Mouse (Mus musculus): ENCODE results near the gene Npcd. TPM values are rescaled to one million over a fixed set of nuclear protein-coding genes. Genes with fewer than 3 reads are reported as not detected.
A peak's percentile ranks its signal among the peaks of the same experiment; 100 is the strongest.

Gene Npcd
- polyA plus RNA-seq (2014; fragmentation: Nextera tagmentation; extraction: Ambion mirVana), result 0.64 TPM in 1 of 2 replicates, not detected in the other

DNA sequence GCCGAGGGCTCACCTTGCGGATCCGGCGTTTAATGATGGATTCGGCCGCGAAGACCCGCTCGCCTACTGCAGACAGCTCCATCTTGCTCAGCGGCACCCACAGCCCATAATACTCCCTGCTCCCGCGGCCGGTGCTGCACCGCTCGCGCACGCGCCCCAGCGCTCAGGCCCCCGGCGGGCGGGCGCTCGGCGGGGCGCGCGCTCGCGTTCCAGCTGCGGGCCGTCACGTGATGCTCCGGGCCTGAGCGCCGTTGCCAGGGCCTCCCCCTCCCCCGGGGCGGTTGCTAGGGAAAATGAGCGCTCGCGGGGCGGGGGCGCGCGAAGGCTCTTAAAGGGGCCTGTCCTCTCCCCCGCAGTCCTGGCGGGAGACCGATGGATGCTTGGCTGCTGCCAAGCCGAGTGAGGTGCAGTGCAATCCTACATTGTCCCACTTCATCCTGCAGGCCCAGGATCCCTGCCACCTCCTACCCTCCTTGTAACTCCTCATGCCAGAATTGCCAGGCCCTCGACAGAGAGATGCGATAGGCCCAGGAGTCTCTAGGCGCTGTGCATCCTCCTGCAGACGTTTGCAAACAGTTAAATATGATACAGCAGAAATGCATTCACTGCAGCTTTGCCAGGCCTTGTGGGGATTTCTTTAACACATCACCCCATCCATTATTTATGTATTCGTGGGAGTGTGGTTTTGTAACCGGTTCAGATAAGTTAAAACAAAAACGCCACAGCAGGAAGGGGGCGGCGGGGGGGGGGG, at the start of gene Npcd, which contains the start of gene Cbx6:
Gene Npcd (minus strand): TSS at position 108 of the 751 bp plus-strand sequence.
Gene Cbx6 (minus strand): TSS at position 559 of the 751 bp plus-strand sequence.
- H3K9me3 ChIP-seq (replicated peaks; ENCODE audit: control insufficient read depth, low read length), result no peaks in the 10 kb centered on the region
- no peaks in the 10 kb centered on the region for H3K27me3 ChIP-seq (ENCODE audit: control insufficient read depth, insufficient read depth, low read length)
- peak within 1 kb of the TSS; percentile 82 for H3K4me2 ChIP-seq
- WGBS (ENCODE audit: insufficient replicate concordance), result 2% methylated on average over 57 of the region's 58 CpGs
- H3K4me1 ChIP-seq (ENCODE audit: control insufficient read depth, insufficient read depth, low read length), result peaks cover 18% of the 10 kb centered on the region
- peak within 1 kb of the TSS; percentile 80 for H3K27ac ChIP-seq (ENCODE audit: low read depth, low read length)
- ATAC-seq (replicated peaks; ENCODE audit: insufficient number of reproducible peaks, low FRiP score, low TSS enrichment), result peak; percentile 83
- no peaks in the 10 kb centered on the region for H3K36me3 ChIP-seq (ENCODE audit: control insufficient read depth, insufficient read depth, low read length)
- H3K9ac ChIP-seq (ENCODE audit: low read depth, low read length), result peak within 1 kb of the TSS; percentile 90
- H3K4me3 ChIP-seq (ENCODE audit: low read depth, low read length), result peak within 1 kb of the TSS; percentile 87

DNA sequence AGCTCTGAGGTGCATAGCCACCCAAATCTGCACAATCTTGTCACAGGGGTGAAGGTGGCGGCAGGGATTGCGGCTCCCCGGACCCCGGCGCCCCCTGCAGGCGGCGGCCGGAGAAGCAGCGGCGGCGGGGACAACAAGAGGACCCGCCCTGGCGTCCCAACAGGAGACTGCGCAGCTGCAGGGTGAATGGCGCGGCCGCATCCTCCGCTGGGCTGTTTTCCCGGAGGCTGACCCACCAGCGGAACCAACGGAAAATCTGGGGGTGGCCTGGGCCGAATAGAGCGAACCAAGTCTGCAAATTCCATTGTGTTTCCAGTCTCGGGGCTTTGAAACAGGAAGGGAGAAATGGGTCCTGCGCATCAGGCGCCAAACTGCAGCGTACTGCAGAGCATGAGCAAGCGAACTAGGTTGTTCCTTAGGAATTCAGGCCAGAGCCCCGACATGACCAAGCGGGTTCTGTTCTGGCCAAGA, 49.4 kb upstream of the Npcd start:
- ATAC-seq (replicated peaks; ENCODE audit: insufficient number of reproducible peaks, low FRiP score, low TSS enrichment), result peak; percentile 62
- peak overlapping the region; percentile 71 for H3K9ac ChIP-seq (ENCODE audit: low read depth, low read length)
- H3K36me3 ChIP-seq (ENCODE audit: control insufficient read depth, insufficient read depth, low read length), result no peaks in the 10 kb centered on the region
- no peaks in the 10 kb centered on the region for H3K9me3 ChIP-seq (replicated peaks; ENCODE audit: control insufficient read depth, low read length)
- peaks cover 4% of the 10 kb centered on the region for H3K4me1 ChIP-seq (ENCODE audit: control insufficient read depth, insufficient read depth, low read length)
- H3K4me3 ChIP-seq (ENCODE audit: low read depth, low read length), result peak overlapping the region; percentile 49
- under 1% methylated on average over 30 of the region's 30 CpGs for WGBS (ENCODE audit: insufficient replicate concordance)
- H3K27ac ChIP-seq (ENCODE audit: low read depth, low read length), result peak overlapping the region; percentile 69; the same call in 1 of the 2 replicates
- H3K27me3 ChIP-seq (ENCODE audit: control insufficient read depth, insufficient read depth, low read length), result no peaks in the 10 kb centered on the region
- peak overlapping the region; percentile 62 for H3K4me2 ChIP-seq

DNA sequence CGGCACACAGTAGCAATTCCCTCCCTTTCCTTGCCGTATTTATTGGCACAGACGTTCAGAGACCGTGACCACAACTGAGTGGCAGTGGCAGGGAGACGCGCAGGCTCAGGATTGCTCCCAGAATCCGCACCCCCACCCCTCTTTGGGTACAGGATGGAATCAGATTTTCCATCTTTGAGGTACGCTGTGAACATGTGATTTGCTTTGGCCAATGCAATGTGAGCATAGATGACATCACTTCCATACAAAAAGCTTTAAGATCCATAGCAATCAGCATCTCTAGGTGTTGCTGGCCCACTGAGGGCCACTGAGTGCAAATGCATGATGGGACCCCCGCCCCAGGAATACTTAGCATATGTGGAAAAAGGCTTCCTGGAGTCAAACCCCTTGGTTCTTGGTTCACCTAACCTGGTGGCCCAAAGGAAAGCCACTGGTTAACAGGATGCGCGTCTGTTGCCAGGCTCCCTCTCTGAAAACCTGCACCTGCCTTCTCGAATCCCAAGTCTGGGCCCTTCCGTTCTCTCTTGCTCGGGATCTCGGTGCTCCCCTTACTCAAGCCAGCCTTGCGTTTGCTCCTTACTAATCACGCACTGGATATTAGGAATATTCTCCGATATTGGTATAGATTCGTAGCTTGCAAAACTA, 48.7 kb upstream of the Npcd start:
- Histone ChIP-seq H3K4me1 (ENCODE audit: control insufficient read depth, insufficient read depth, low read length) (peaks cover 4% of the 10 kb centered on the region), H3K36me3 (ENCODE audit: control insufficient read depth, insufficient read depth, low read length) (no peaks in the 10 kb centered on the region), H3K9ac (ENCODE audit: low read depth, low read length) (peak overlapping the region; percentile 71; the same call in 1 of the 2 replicates), H3K27me3 (ENCODE audit: control insufficient read depth, insufficient read depth, low read length) (no peaks in the 10 kb centered on the region), H3K9me3 (replicated peaks; ENCODE audit: control insufficient read depth, low read length) (no peaks in the 10 kb centered on the region), H3K27ac (ENCODE audit: low read depth, low read length) (no peak overlapping the region), H3K4me2 (peak overlapping the region; percentile 62), H3K4me3 (ENCODE audit: low read depth, low read length) (peak overlapping the region; percentile 49)
- 29% methylated on average over 19 of the region's 19 CpGs for WGBS (ENCODE audit: insufficient replicate concordance)
- ATAC-seq (replicated peaks; ENCODE audit: insufficient number of reproducible peaks, low FRiP score, low TSS enrichment), result no peak

DNA sequence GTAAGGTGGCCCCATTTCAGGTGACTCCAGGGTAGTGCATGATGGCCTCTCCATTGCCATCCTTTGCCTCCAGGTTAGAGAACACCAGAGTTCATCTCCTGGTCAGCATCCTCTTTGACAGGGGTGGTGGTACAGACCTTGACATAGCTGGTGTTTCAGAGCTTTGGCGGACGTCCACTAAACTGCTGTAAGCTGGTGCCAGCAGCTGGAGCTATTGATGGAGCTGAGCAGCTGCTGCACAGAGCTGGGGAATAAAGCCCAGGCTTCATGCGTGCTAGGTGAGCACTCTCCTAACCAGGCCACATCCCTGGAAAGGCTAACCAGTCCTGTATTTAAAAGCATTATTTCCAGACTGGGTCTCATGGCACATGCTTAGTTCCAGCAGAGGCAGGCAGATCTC, 46.4 kb upstream of the Npcd start:
- WGBS (ENCODE audit: insufficient replicate concordance), result 81% methylated on average over 3 of the region's 3 CpGs
- no peaks in the 10 kb centered on the region for H3K9me3 ChIP-seq (replicated peaks; ENCODE audit: control insufficient read depth, low read length)
- H3K4me2 ChIP-seq, result no peak overlapping the region
- H3K27me3 ChIP-seq (ENCODE audit: control insufficient read depth, insufficient read depth, low read length), result no peaks in the 10 kb centered on the region
- no peaks in the 10 kb centered on the region for H3K36me3 ChIP-seq (ENCODE audit: control insufficient read depth, insufficient read depth, low read length)
- no peak overlapping the region for H3K27ac ChIP-seq (ENCODE audit: low read depth, low read length)
- H3K9ac ChIP-seq (ENCODE audit: low read depth, low read length), result no peak overlapping the region
- peaks cover 4% of the 10 kb centered on the region for H3K4me1 ChIP-seq (ENCODE audit: control insufficient read depth, insufficient read depth, low read length)
- no peak for ATAC-seq (replicated peaks; ENCODE audit: insufficient number of reproducible peaks, low FRiP score, low TSS enrichment)
- H3K4me3 ChIP-seq (ENCODE audit: low read depth, low read length), result no peak overlapping the region

GRCm38 (mm10) chr15:79879319-79879718, 45.3 kb upstream of the Npcd start:
- Histone ChIP-seq H3K9me3 (replicated peaks; ENCODE audit: control insufficient read depth, low read length) (no peaks in the 10 kb centered on the region), H3K27ac (ENCODE audit: low read depth, low read length) (peak overlapping the region; percentile 86), H3K4me1 (ENCODE audit: control insufficient read depth, insufficient read depth, low read length) (peaks cover 4% of the 10 kb centered on the region), H3K9ac (ENCODE audit: low read depth, low read length) (no peak overlapping the region), H3K36me3 (ENCODE audit: control insufficient read depth, insufficient read depth, low read length) (no peaks in the 10 kb centered on the region), H3K4me2 (peak overlapping the region; percentile 37; the same call in 1 of the 2 replicates), H3K4me3 (ENCODE audit: low read depth, low read length) (no peak overlapping the region), H3K27me3 (ENCODE audit: control insufficient read depth, insufficient read depth, low read length) (no peaks in the 10 kb centered on the region)
- peak; percentile 67; the same call in 1 of the 2 replicates for ATAC-seq (replicated peaks; ENCODE audit: insufficient number of reproducible peaks, low FRiP score, low TSS enrichment)
- 24% methylated on average over 13 of the region's 13 CpGs for WGBS (ENCODE audit: insufficient replicate concordance)

GRCm38 (mm10) chr15:79878725-79879136, 44.7 kb upstream of the Npcd start:
- 60% methylated on average over 6 of the region's 6 CpGs for WGBS (ENCODE audit: insufficient replicate concordance)
- H3K9me3 ChIP-seq (replicated peaks; ENCODE audit: control insufficient read depth, low read length), result no peaks in the 10 kb centered on the region
- H3K4me3 ChIP-seq (ENCODE audit: low read depth, low read length), result no peak overlapping the region
- no peak for ATAC-seq (replicated peaks; ENCODE audit: insufficient number of reproducible peaks, low FRiP score, low TSS enrichment)
- H3K36me3 ChIP-seq (ENCODE audit: control insufficient read depth, insufficient read depth, low read length), result no peaks in the 10 kb centered on the region
- H3K4me2 ChIP-seq, result peak overlapping the region; percentile 37; the same call in 1 of the 2 replicates
- H3K27ac ChIP-seq (ENCODE audit: low read depth, low read length), result peak overlapping the region; percentile 86
- H3K9ac ChIP-seq (ENCODE audit: low read depth, low read length), result no peak overlapping the region
- no peaks in the 10 kb centered on the region for H3K27me3 ChIP-seq (ENCODE audit: control insufficient read depth, insufficient read depth, low read length)
- peaks cover 4% of the 10 kb centered on the region for H3K4me1 ChIP-seq (ENCODE audit: control insufficient read depth, insufficient read depth, low read length)

DNA sequence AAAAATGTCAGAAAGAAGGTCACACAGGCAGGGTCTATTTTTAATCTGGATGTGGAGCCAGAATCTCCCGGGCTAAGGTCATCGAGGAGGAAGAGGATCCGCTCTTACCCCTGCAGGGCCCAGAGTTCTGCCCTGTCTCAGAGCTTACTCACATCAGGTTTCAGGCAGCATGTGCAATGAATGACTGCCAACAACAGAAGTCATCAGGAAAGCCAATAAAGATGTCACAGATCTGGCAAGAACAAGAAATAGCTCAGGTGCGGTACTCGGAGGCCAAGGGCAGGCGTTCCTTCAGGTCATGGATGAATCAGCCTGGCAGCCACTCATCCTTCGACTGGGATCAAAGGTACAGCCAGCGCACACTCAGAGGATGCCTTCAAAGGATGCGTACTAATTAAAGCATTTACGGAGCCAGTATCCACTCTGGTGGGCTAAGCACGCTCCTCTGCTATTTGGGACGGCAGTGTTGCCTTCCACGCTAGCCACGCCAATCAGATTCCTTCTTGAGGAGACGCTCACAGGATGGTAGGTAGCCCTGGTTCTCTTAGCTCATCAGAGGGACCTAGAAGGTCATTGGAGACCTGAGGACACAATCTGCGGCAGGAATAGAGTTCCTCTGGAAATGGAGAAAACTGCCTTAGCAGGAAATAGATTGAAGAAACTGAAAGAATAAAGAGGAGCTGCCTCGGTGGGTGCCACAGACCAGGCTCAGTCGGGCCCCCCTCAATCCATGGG, 41.4 kb upstream of the Npcd start:
- no peak overlapping the region for H3K4me3 ChIP-seq (ENCODE audit: low read depth, low read length)
- WGBS (ENCODE audit: insufficient replicate concordance), result 88% methylated on average over 18 of the region's 18 CpGs
- no peak for ATAC-seq (replicated peaks; ENCODE audit: insufficient number of reproducible peaks, low FRiP score, low TSS enrichment)
- no peak overlapping the region for H3K4me2 ChIP-seq
- no peaks in the 10 kb centered on the region for H3K36me3 ChIP-seq (ENCODE audit: control insufficient read depth, insufficient read depth, low read length)
- no peak overlapping the region for H3K9ac ChIP-seq (ENCODE audit: low read depth, low read length)
- H3K27ac ChIP-seq (ENCODE audit: low read depth, low read length), result no peak overlapping the region
- H3K4me1 ChIP-seq (ENCODE audit: control insufficient read depth, insufficient read depth, low read length), result peaks cover 4% of the 10 kb centered on the region
- no peaks in the 10 kb centered on the region for H3K27me3 ChIP-seq (ENCODE audit: control insufficient read depth, insufficient read depth, low read length)
- no peaks in the 10 kb centered on the region for H3K9me3 ChIP-seq (replicated peaks; ENCODE audit: control insufficient read depth, low read length)

DNA sequence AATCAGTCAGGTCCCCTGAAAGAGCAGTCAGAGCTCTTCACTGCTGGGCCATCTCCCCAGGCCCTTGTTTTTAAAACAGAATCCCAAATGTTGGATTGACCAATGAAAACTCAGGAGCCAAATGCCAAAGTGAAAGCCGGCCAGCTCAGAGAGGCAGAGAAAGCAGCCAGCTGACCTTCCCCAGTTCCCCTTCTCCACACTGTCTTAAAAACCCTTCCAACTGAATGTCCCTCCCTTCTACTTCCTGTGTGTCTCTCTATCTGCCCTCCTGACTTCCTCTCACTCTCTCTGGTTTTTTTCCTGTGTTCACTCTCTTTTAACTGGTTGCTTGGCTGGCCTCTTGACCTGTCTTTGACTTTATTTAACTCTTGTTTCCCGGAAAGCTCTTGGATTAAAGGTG, 40.0 kb upstream of the Npcd start:
- H3K4me1 ChIP-seq (ENCODE audit: control insufficient read depth, insufficient read depth, low read length), result peaks cover 2% of the 10 kb centered on the region
- H3K27ac ChIP-seq (ENCODE audit: low read depth, low read length), result no peak overlapping the region
- H3K4me3 ChIP-seq (ENCODE audit: low read depth, low read length), result no peak overlapping the region
- H3K27me3 ChIP-seq (ENCODE audit: control insufficient read depth, insufficient read depth, low read length), result no peaks in the 10 kb centered on the region
- H3K9ac ChIP-seq (ENCODE audit: low read depth, low read length), result no peak overlapping the region
- H3K4me2 ChIP-seq, result no peak overlapping the region
- WGBS (ENCODE audit: insufficient replicate concordance), result 40% methylated on average over 2 of the region's 2 CpGs
- H3K36me3 ChIP-seq (ENCODE audit: control insufficient read depth, insufficient read depth, low read length), result no peaks in the 10 kb centered on the region
- H3K9me3 ChIP-seq (replicated peaks; ENCODE audit: control insufficient read depth, low read length), result peaks cover 2% of the 10 kb centered on the region; the same call in 1 of the 2 replicates
- ATAC-seq (replicated peaks; ENCODE audit: insufficient number of reproducible peaks, low FRiP score, low TSS enrichment), result no peak
